Mouse (Mus musculus) cerebellum, adult 2 months (tissue): ENCODE results near the gene Olfr1392. TPM values are rescaled to one million over a fixed set of nuclear protein-coding genes. Genes with fewer than 3 reads are reported as not detected.

Experiments
- DNase-seq, 2 experiments: peaks; one replicate each; pipeline ENCODE4 v3.0.0; 2021
- H3K27ac ChIP-seq: fragments of 200-500 bp; 2 replicates; pipeline ENCODE4 v1.5.1; 2012; ENCODE audit warnings: low read length, control low read depth, inconsistent platforms; ENCODE audit not compliant: insufficient read depth
- H3K27me3 ChIP-seq: fragments of 200-500 bp; 2 replicates; pipeline ENCODE4 v1.6.1; 2012; ENCODE audit warnings: inconsistent platforms, mild to moderate bottlenecking, low read length, moderate library complexity; ENCODE audit not compliant: control insufficient read depth, insufficient read depth
- H3K4me1 ChIP-seq: fragments of 200-500 bp; 2 replicates; pipeline ENCODE4 v1.6.1; 2011; ENCODE audit warnings: low read length; ENCODE audit not compliant: control insufficient read depth, insufficient read depth
- H3K4me3 ChIP-seq: fragments of 200-500 bp; replicated peaks from 2 replicates; pipeline ENCODE3; 2011; ENCODE audit warnings: mild to moderate bottlenecking, low read depth, low read length, control low read depth; ENCODE audit not compliant: insufficient read depth
- CTCF ChIP-seq: fragments of 200-500 bp; IDR thresholded peaks from 2 replicates; pipeline ENCODE4 v1.5.1; 2011; ENCODE audit warnings: low read depth, mild to moderate bottlenecking, control low read depth, low read length, moderate library complexity, borderline replicate concordance; ENCODE audit not compliant: insufficient read depth
- POLR2A ChIP-seq: fragments of 200-500 bp; IDR thresholded peaks from 2 replicates; pipeline ENCODE4 v1.6.1; 2011; ENCODE audit warnings: low read length, control low read depth, borderline replicate concordance; ENCODE audit not compliant: insufficient read depth
- WGBS: fragments of 180-500 bp; shearing (Covaris S2); methylation state at CpG from one replicate; pipeline ENCODE4 v1.1.7; 2018; 5-methylcytosine and 5-hydroxymethylcytosine counted together
- polyA plus RNA-seq: library from polyadenylated mRNA; depleted of rRNA; stranded (reverse); fragments of >200 nt; gene quantifications from 2 replicates; pipeline ENCODE4 v1.2.3, GENCODE M21; 2012

Olfr1392 gene
- polyA plus RNA-seq, 1 experiment = 0.15 TPM

- TF ChIP-seq POLR2A (peak; percentile 84), CTCF (no peak)
- H3K27me3 ChIP-seq = no peaks in the 10 kb centered on the region
- H3K4me3 ChIP-seq = peak within 1 kb of the TSS; percentile 74
- peak within 1 kb of the TSS; percentile 79 for H3K27ac ChIP-seq
- 1% methylated on average over 60 of the region's 60 CpGs for WGBS
- peak; percentile 90 for DNase-seq
- H3K4me1 ChIP-seq = peaks cover 4% of the 10 kb centered on the region; the same call in 1 of the 2 replicates
Measured at GRCm38 (mm10) chr11:49243727-49244594, 41.1 kb upstream of the Olfr1392 start, which contains the start of gene Mgat1. TSS of gene Mgat1 (plus strand) at chr11:49244191.

DNA sequence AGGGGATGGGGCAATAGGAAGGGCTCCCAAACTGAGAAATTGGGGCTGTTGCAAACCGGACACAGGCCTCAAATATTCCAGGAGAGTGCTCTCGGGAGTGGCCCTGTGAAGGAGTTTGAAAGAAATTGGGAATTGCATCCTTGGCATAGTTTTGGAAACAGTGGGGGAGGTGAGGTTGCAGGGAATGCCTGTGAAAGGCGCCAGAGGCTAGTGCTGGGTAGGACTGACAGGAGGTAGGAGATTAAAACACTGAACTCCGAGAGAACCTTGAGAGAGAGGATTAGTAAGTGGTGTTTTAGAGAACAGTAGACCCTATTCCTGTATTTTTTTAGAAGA lies 40.5 kb upstream of the Olfr1392 start:
- Histone ChIP-seq H3K4me3 (peak overlapping the region; percentile 74), H3K4me1 (peaks cover 4% of the 10 kb centered on the region; the same call in 1 of the 2 replicates), H3K27ac (peak overlapping the region; percentile 79), H3K27me3 (no peaks in the 10 kb centered on the region)
- under 1% methylated on average over 4 of the region's 4 CpGs for WGBS
- no peak for DNase-seq
- TF ChIP-seq CTCF (no peak), POLR2A (no peak)

DNA sequence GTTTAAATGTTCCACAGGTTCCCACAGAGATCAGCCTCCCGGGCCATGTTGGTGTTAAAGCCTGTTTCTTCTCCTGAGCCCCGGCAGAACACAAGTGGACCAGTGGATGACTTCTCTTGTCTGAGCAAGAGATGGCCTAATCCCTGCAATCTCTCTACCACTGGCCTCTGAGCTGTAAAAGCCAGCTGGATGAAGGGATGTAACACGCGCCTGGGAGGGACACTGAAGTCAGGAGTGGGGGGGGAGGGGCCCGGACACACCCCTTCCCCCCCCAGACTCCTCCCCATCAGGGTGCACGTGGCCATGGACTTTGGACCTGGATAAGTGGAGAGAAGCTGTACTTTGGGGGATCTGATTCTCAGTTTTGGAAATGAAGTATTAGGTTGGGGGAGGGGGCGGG lies 39.9 kb upstream of the Olfr1392 start:
- Histone ChIP-seq H3K27me3 (no peaks in the 10 kb centered on the region), H3K4me1 (peaks cover 4% of the 10 kb centered on the region; the same call in 1 of the 2 replicates), H3K4me3 (no peak overlapping the region), H3K27ac (no peak overlapping the region)
- TF ChIP-seq CTCF (no peak), POLR2A (no peak)
- DNase-seq = peak in 1 of 2 experiments; percentile 14
- WGBS = 34% methylated on average over 7 of the region's 7 CpGs

- TF ChIP-seq CTCF (no peak), POLR2A (no peak)
- DNase-seq = no peak
- Histone ChIP-seq H3K27ac (no peak overlapping the region), H3K4me3 (no peak overlapping the region), H3K4me1 (peaks cover 4% of the 10 kb centered on the region; the same call in 1 of the 2 replicates), H3K27me3 (no peaks in the 10 kb centered on the region)
- 51% methylated on average over 12 of the region's 12 CpGs for WGBS
Measured at GRCm38 (mm10) chr11:49245634-49246415, 39.3 kb upstream of the Olfr1392 start.

DNA sequence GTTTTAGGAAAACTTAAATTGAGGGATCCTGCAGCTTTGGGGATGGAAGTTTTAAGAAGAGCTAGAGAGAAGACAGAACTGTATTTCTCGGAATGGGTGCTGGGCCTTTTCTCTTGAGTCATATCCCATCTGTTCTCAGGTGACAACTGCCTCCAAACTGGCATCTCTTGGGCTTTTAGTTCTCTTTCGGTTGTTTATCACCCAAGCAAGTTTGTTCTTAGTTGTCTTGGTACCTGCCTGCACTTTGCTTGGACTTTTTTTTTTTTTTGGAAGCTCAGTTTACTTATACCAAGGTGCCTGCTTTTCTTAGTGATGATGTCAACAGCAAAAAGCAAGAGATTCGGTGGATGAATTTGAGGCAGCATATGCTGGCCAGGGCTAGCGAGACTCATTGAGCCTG lies 38.6 kb upstream of the Olfr1392 start:
- Histone ChIP-seq H3K27ac (no peak overlapping the region), H3K4me3 (no peak overlapping the region), H3K4me1 (peaks cover 4% of the 10 kb centered on the region; the same call in 1 of the 2 replicates), H3K27me3 (no peaks in the 10 kb centered on the region)
- DNase-seq = no peak
- WGBS = 81% methylated on average over 4 of the region's 4 CpGs
- TF ChIP-seq CTCF (no peak), POLR2A (no peak)

DNA sequence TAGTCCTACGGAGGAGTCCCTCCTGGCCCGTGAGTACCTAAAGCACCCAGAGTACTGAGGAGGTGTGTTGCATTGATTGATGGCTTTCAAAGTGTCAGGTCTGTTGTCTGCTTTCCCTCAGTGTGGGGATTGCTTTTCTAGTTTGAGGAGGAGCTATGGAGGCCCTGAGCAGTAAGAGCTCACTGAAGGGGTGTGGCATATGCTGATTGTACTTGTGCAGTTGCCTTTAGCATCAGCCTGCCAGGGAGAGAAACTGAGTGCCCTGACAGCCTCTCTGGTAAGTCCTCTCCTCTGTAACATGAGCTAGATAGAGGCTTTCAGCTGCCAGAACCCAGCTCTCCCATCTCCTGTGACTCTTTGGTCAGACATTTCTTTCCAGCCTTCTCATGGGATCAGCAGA lies 37.8 kb upstream of the Olfr1392 start:
- 80% methylated on average over 2 of the region's 2 CpGs for WGBS
- H3K27ac ChIP-seq = no peak overlapping the region
- peaks cover 4% of the 10 kb centered on the region; the same call in 1 of the 2 replicates for H3K4me1 ChIP-seq

DNA sequence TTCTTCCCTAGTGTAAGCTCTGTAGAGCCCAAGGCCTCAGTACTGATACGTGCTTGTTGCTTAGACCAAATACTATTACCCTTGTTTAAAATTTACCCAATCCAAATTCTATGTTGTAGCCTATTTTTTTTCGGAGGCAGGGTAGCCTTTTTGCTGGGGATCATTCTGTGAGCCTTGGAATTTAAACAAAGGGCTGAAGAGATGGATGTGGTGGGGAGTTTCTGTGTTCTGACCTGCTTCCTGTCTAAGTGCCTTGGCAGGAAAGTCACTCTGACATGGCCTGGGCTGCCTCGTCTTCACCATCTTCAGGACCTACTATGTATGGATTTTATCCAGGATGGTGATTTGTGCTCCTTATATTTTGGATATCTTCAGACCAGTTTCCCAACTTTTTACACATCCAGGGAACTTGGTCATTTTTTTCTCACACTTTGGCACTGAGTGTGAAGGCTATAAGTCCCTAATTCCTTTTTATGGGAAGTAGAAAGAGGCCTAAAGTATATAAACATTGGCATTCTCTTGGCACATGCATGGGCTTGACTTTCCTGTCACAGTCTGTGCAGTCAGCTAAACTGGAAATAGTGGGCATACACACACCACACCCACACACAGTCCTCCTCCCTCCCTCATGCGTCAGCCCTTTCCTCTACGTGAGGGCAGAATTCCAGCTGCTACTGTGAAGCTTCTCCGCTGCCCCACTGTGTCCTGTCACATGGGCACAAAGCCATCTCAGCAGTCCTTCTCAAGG lies 36.7 kb upstream of the Olfr1392 start:
- 42% methylated on average over 6 of the region's 6 CpGs for WGBS
- peak in 1 of 2 experiments; percentile 31 for DNase-seq
- Histone ChIP-seq H3K4me1 (peaks cover 4% of the 10 kb centered on the region; the same call in 1 of the 2 replicates), H3K4me3 (no peak overlapping the region), H3K27ac (no peak overlapping the region), H3K27me3 (no peaks in the 10 kb centered on the region)
- no peak for TF ChIP-seq POLR2A
- no peak for TF ChIP-seq CTCF

More for the DNA sequence above, 37.8 kb upstream of the Olfr1392 start:
- H3K4me3 ChIP-seq = no peak overlapping the region
- no peak for DNase-seq
- TF ChIP-seq CTCF (no peak), POLR2A (no peak)
- H3K27me3 ChIP-seq = no peaks in the 10 kb centered on the region
